Comparison of ENCODE assay signal across 11 mouse cellular contexts in the genomic region with DNA sequence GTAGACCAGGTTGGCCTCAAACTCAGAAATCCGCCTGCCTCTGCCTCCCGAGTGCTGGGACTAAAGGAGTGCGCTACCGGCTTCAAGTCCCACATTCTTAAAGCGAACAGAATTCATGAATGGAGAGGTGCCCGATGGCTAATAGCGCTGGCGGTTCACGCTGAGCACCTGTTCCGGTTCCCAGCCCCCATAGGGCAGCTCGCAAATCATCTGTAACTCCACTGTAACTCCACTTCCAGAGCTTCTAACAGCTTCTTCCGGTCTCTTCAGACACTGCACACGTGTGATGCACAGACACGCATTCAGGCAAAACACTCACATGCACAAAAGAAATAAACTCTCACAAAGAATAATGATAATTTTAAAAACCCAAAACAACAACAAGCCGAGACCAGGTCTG.
DNase-seq lines count a peak whose midpoint lies in the region.
"Had no signal": no experiment of that assay in that cellular context is flagged by ENCODE, and none has a peak within 500 bp of the region (broad histone marks: within the 10 kb centered on the region; RNA-seq: fewer than 3 reads in every experiment).

No protein-coding gene starts in this region.

- DNase-seq in ES-CJ7 (ENCODE audit: low read depth, low spot score) = peak; percentile 86
- peak; percentile 94 for DNase-seq in R1 (ENCODE audit: low read depth, low spot score)
- DNase-seq in urinary bladder, postnatal 36 days (ENCODE audit: low spot score in 2 of 2) = no peak
- no peak for DNase-seq in layer of hippocampus, adult 11-12 months (ENCODE audit: low spot score)
- no peak for DNase-seq in thymus, postnatal 14 days
- DNase-seq: adrenal gland, adult 8-10 months; adrenal gland, postnatal 14 days; adrenal gland, postnatal 36 days; cerebellum, adult 2 months; cerebellum, postnatal 10 days; cerebellum, postnatal 25 days had no signal

Comparison
In these comparisons a context has a peak if more than half of its experiments do, and no peak if none do; other contexts are left out.
1. DNase-seq: peak in ES-CJ7 (single experiment) and R1 (single experiment); none in urinary bladder, postnatal 36 days (0 of 2), layer of hippocampus, adult 11-12 months (single experiment) and thymus, postnatal 14 days (single experiment).